In the genomic region with DNA sequence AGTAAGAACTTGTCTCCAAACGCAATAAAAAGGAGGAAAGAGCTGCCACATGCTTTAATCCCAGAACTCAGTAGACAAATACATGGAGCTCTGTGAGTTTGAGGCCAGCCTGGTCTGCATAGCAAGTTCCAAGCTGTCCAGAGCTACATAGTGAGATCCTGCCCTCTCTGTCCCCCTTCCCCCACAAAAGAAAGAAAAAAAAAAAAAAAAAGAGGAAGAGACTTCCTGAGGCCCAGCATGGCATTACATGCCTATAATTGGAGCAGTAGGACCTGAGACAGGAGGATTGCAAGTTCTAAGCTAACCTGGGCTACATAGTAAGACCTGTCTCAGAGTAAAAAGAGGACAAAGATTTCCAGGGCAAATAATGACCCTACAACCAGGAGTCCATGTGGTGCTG, we compare ENCODE assay signal across 2 mouse cellular contexts.
A peak's percentile ranks its signal among the peaks of the same experiment; 100 is the strongest.
TF ChIP-seq lines count a peak whose summit lies in the region.

No protein-coding gene starts in this region.

TF ChIP-seq in CH12.LX, 34 proteins besides CTCF, POLR2A, EP300 and RAD21:
- TF ChIP-seq TCF12 (IDR thresholded peaks at IDR 0.05; ENCODE audit: low read depth, low read length) (no peak), ZNF384 (IDR thresholded peaks at IDR 0.05; ENCODE audit: low read depth, low read length) (peak; percentile 72)

TF ChIP-seq in MEL, 35 proteins besides CTCF, POLR2A, EP300 and RAD21:
- TF ChIP-seq ZC3H11A (IDR thresholded peaks at IDR 0.05; ENCODE audit: low read depth, low read length) (no peak), UBTF (IDR thresholded peaks at IDR 0.05; ENCODE audit: borderline replicate concordance, insufficient read depth, low read depth, low read length) (no peak), MYC (IDR thresholded peaks at IDR 0.05; ENCODE audit: low read depth, low read length) (no peak), E2F4 (IDR thresholded peaks at IDR 0.05; ENCODE audit: borderline replicate concordance, low read depth, low read length) (no peak), ZNF384 (IDR thresholded peaks at IDR 0.05; ENCODE audit: low read depth, low read length) (peak; percentile 95), NRF1 (IDR thresholded peaks at IDR 0.05; ENCODE audit: insufficient read depth, low read depth, low read length, poor library complexity, severe bottlenecking) (no peak), MYB (IDR thresholded peaks at IDR 0.05; ENCODE audit: low read depth, low read length) (no peak)
